Comparison of ENCODE assay signal across 8 mouse cellular contexts in genomic region chr4:87140901-87141300, GRCm38 (mm10).
A peak's percentile ranks its signal among the peaks of the same experiment; 100 is the strongest.
DNase-seq lines count a peak whose midpoint lies in the region; ATAC-seq and TF ChIP-seq lines count a peak whose summit lies in the region.

No protein-coding gene starts in this region.

- no peaks in the 10 kb centered on the region for H3K27me3 ChIP-seq in forebrain, embryonic 15.5 days
- H3K27me3 ChIP-seq in forebrain, embryonic 11.5 days (ENCODE audit: control insufficient read depth, insufficient read depth, low read length) = no peaks in the 10 kb centered on the region
- no peaks in the 10 kb centered on the region for H3K27me3 ChIP-seq in forebrain, postnatal 0 days (ENCODE audit: insufficient read depth, low read length)

- no peaks in the 10 kb centered on the region for H3K36me3 ChIP-seq in forebrain, embryonic 15.5 days
- H3K36me3 ChIP-seq in forebrain, embryonic 11.5 days (ENCODE audit: control insufficient read depth, insufficient read depth, low read length) = no peaks in the 10 kb centered on the region
- no peaks in the 10 kb centered on the region for H3K36me3 ChIP-seq in forebrain, postnatal 0 days (ENCODE audit: insufficient read depth)

- WGBS in forebrain, embryonic 15.5 days = 27% methylated on average over 3 of the region's 3 CpGs
- WGBS in forebrain, embryonic 11.5 days = 86% methylated on average over 3 of the region's 3 CpGs
- 18% methylated on average over 3 of the region's 3 CpGs for WGBS in forebrain, postnatal 0 days
- 67% methylated on average over 3 of the region's 3 CpGs for WGBS in lung, adult 2 months

- peak; percentile 74 for ATAC-seq in forebrain, embryonic 15.5 days (replicated peaks)
- no peak for ATAC-seq in forebrain, embryonic 11.5 days (replicated peaks; ENCODE audit: low FRiP score)
- peak; percentile 50; the same call in 1 of the 2 replicates for ATAC-seq in forebrain, postnatal 0 days

- H3K4me1 ChIP-seq in forebrain, embryonic 15.5 days = peaks cover 22% of the 10 kb centered on the region
- no peaks in the 10 kb centered on the region for H3K4me1 ChIP-seq in forebrain, embryonic 11.5 days (replicated peaks; ENCODE audit: control insufficient read depth, insufficient read depth, low read length)
- H3K4me1 ChIP-seq in forebrain, postnatal 0 days (ENCODE audit: insufficient read depth) = peaks cover 6% of the 10 kb centered on the region; the same call in 1 of the 2 replicates
- H3K4me1 ChIP-seq in lung, adult 2 months (ENCODE audit: control insufficient read depth, insufficient read depth, low read length) = no peaks in the 10 kb centered on the region

- no peak for TF ChIP-seq POLR2A in lung, adult 2 months (IDR thresholded peaks at IDR 0.05; ENCODE audit: borderline replicate concordance, extremely low read depth, low read depth, low read length)

- no peak overlapping the region for H3K9ac ChIP-seq in forebrain, embryonic 15.5 days (replicated peaks)
- no peak overlapping the region for H3K9ac ChIP-seq in forebrain, embryonic 11.5 days (ENCODE audit: low read length)
- H3K9ac ChIP-seq in forebrain, postnatal 0 days = no peak overlapping the region

- no peak overlapping the region for H3K4me3 ChIP-seq in forebrain, embryonic 15.5 days
- H3K4me3 ChIP-seq in forebrain, embryonic 11.5 days (ENCODE audit: low read depth, low read length) = no peak overlapping the region
- no peak overlapping the region for H3K4me3 ChIP-seq in forebrain, postnatal 0 days (ENCODE audit: low read depth, low read length)
- no peak overlapping the region for H3K4me3 ChIP-seq in lung, adult 2 months (replicated peaks; ENCODE audit: extremely low read depth, low read depth, low read length)

- TF ChIP-seq CTCF in forebrain, postnatal 0 days (IDR thresholded peaks at IDR 0.05; ENCODE audit: low read depth) = no peak
- no peak for TF ChIP-seq CTCF in lung, adult 2 months (IDR thresholded peaks at IDR 0.05; ENCODE audit: insufficient read depth, low read length)

- no peak overlapping the region for H3K4me2 ChIP-seq in forebrain, embryonic 15.5 days (replicated peaks)
- no peak overlapping the region for H3K4me2 ChIP-seq in forebrain, embryonic 11.5 days (ENCODE audit: low read depth, low read length, severe bottlenecking)
- no peak overlapping the region for H3K4me2 ChIP-seq in forebrain, postnatal 0 days (ENCODE audit: low read depth)

- H3K9me3 ChIP-seq in forebrain, embryonic 15.5 days = no peaks in the 10 kb centered on the region
- H3K9me3 ChIP-seq in forebrain, embryonic 11.5 days (ENCODE audit: control insufficient read depth, low read length) = no peaks in the 10 kb centered on the region
- no peaks in the 10 kb centered on the region for H3K9me3 ChIP-seq in forebrain, postnatal 0 days (ENCODE audit: low read length)

- H3K27ac ChIP-seq in forebrain, embryonic 15.5 days (replicated peaks) = no peak overlapping the region
- no peak overlapping the region for H3K27ac ChIP-seq in forebrain, embryonic 11.5 days (ENCODE audit: low read depth, low read length)
- no peak overlapping the region for H3K27ac ChIP-seq in forebrain, postnatal 0 days (ENCODE audit: low read depth, low read length)

- DNase-seq in forebrain, embryonic 11.5 days (ENCODE audit: low spot score) = no peak
- peak; percentile 6 for DNase-seq in lung, postnatal 10 days
- DNase-seq in lung, postnatal 25 days (ENCODE audit: low spot score) = no peak
- DNase-seq in forebrain, postnatal 0 days = peak; percentile 51
- peak; percentile 40 to 59 for DNase-seq in right cerebral cortex, postnatal 10 days (ENCODE audit: low spot score in 2 of 2)
- DNase-seq in liver = no peak
- no peak for DNase-seq in lung, adult 2 months

Comparison
In these comparisons a context has a peak if more than half of its experiments do, and no peak if none do; other contexts are left out.
1. DNase-seq: peak in lung, postnatal 10 days (single experiment), forebrain, postnatal 0 days (single experiment) and right cerebral cortex, postnatal 10 days (2 of 2); none in forebrain, embryonic 11.5 days (single experiment), lung, postnatal 25 days (single experiment), liver (single experiment) and lung, adult 2 months (single experiment).